Mouse (Mus musculus): ENCODE results near the gene Aicda. TPM values are rescaled to one million over a fixed set of nuclear protein-coding genes. Genes with fewer than 3 reads are reported as not detected.
"Not testable (repeated sequence)": the region's sequence is repeated elsewhere in the genome, so short reads cannot be mapped to it uniquely, and the experiment has no call there.

Gene Aicda
- polyA plus RNA-seq, 1 experiment from 2014 or later, result 0.12 TPM

GRCm38 (mm10) chr6:122556959-122557561 is 3.5 kb downstream of the Aicda start:
- peak overlapping the region; percentile 50 for H3K4me2 ChIP-seq
- no peak for ATAC-seq
- 0 out of 2 replicates have a peak overlapping the region, but pooled peaks have one; percentile 10 for H3K4me3 ChIP-seq
- H3K27me3 ChIP-seq, result peaks cover 9% of the 10 kb centered on the region; the same call in 1 of the 2 replicates
- H3K4me1 ChIP-seq, result 0 out of 2 replicates have a peak, but pooled peaks cover under 1% of the 10 kb centered on the region
- H3K27ac ChIP-seq, result no peak overlapping the region
- H3K36me3 ChIP-seq (ENCODE audit: poor library complexity, severe bottlenecking), result no peaks in the 10 kb centered on the region
- no peaks in the 10 kb centered on the region for H3K9me3 ChIP-seq (replicated peaks)
- WGBS, result 25% methylated on average over 15 of the region's 15 CpGs
- no peak overlapping the region for H3K9ac ChIP-seq

- Histone ChIP-seq H3K4me2 (peak overlapping the region; percentile 48), H3K9me3 (replicated peaks) (no peaks in the 10 kb centered on the region), H3K27me3 (peaks cover 7% of the 10 kb centered on the region; the same call in 1 of the 2 replicates), H3K36me3 (ENCODE audit: poor library complexity, severe bottlenecking) (no peaks in the 10 kb centered on the region), H3K27ac (no peak overlapping the region), H3K9ac (no peak overlapping the region), H3K4me1 (peaks cover 7% of the 10 kb centered on the region; the same call in 1 of the 2 replicates), H3K4me3 (peak overlapping the region; percentile 10; the same call in 1 of the 2 replicates)
- 7% methylated on average over 17 of the region's 17 CpGs for WGBS
- ATAC-seq, result peak; percentile 46
These were observed 6.8 kb downstream of the Aicda start for GRCm38 (mm10) chr6:122560427-122560826.

GRCm38 (mm10) chr6:122561005-122561404 is 7.4 kb downstream of the Aicda start:
- H3K36me3 ChIP-seq (ENCODE audit: poor library complexity, severe bottlenecking), result no peaks in the 10 kb centered on the region
- H3K4me3 ChIP-seq, result no peak overlapping the region
- peak; percentile 50 for ATAC-seq
- peaks cover 7% of the 10 kb centered on the region; the same call in 1 of the 2 replicates for H3K4me1 ChIP-seq
- no peaks in the 10 kb centered on the region for H3K9me3 ChIP-seq (replicated peaks)
- H3K27ac ChIP-seq, result no peak overlapping the region
- no peak overlapping the region for H3K4me2 ChIP-seq
- H3K9ac ChIP-seq, result no peak overlapping the region
- 0 out of 2 replicates have a peak, but pooled peaks cover 3% of the 10 kb centered on the region for H3K27me3 ChIP-seq
- 84% methylated on average over 20 of the region's 20 CpGs for WGBS

GRCm38 (mm10) chr6:122562463-122562862 is 8.9 kb downstream of the Aicda start:
- no peak overlapping the region for H3K27ac ChIP-seq
- under 1% methylated on average over 6 of the region's 6 CpGs for WGBS
- no peak overlapping the region for H3K9ac ChIP-seq
- peak; percentile 52 for ATAC-seq
- H3K36me3 ChIP-seq (ENCODE audit: poor library complexity, severe bottlenecking), result no peaks in the 10 kb centered on the region
- H3K4me2 ChIP-seq, result peak overlapping the region; percentile 46
- 0 out of 2 replicates have a peak, but pooled peaks cover 3% of the 10 kb centered on the region for H3K27me3 ChIP-seq
- no peaks in the 10 kb centered on the region for H3K9me3 ChIP-seq (replicated peaks)
- peak overlapping the region; percentile 14 for H3K4me3 ChIP-seq
- peaks cover 7% of the 10 kb centered on the region; the same call in 1 of the 2 replicates for H3K4me1 ChIP-seq

GRCm38 (mm10) chr6:122565070-122565784 is 11.6 kb downstream of the Aicda start:
- no peak for ATAC-seq
- Histone ChIP-seq H3K4me2 (no peak overlapping the region), H3K36me3 (ENCODE audit: poor library complexity, severe bottlenecking) (no peaks in the 10 kb centered on the region), H3K9me3 (replicated peaks) (no peaks in the 10 kb centered on the region), H3K9ac (no peak overlapping the region), H3K27me3 (0 out of 2 replicates have a peak, but pooled peaks cover 3% of the 10 kb centered on the region), H3K4me1 (peaks cover 7% of the 10 kb centered on the region; the same call in 1 of the 2 replicates), H3K27ac (no peak overlapping the region), H3K4me3 (no peak overlapping the region)
- 95% methylated on average over 9 of the region's 9 CpGs for WGBS

GRCm38 (mm10) chr6:122569113-122569512 is 15.5 kb downstream of the Aicda start:
- H3K9ac ChIP-seq, result no peak overlapping the region
- no peak for ATAC-seq
- no peaks in the 10 kb centered on the region for H3K27me3 ChIP-seq
- no peak overlapping the region for H3K4me2 ChIP-seq
- WGBS, result 66% methylated on average over 5 of the region's 5 CpGs
- H3K36me3 ChIP-seq (ENCODE audit: poor library complexity, severe bottlenecking), result no peaks in the 10 kb centered on the region
- H3K4me3 ChIP-seq, result no peak overlapping the region
- H3K27ac ChIP-seq, result no peak overlapping the region
- H3K4me1 ChIP-seq, result no peaks in the 10 kb centered on the region
- no peaks in the 10 kb centered on the region for H3K9me3 ChIP-seq (replicated peaks)

GRCm38 (mm10) chr6:122569762-122570161 is 16.2 kb downstream of the Aicda start:
- no peaks in the 10 kb centered on the region for H3K27me3 ChIP-seq
- no peak overlapping the region for H3K4me2 ChIP-seq
- H3K36me3 ChIP-seq (ENCODE audit: poor library complexity, severe bottlenecking), result no peaks in the 10 kb centered on the region
- 65% methylated on average over 1 of the region's 1 CpGs for WGBS
- ATAC-seq, result 0 out of 2 replicates have a peak, but pooled peaks have one; percentile 10
- H3K9ac ChIP-seq, result no peak overlapping the region
- H3K4me3 ChIP-seq, result no peak overlapping the region
- H3K27ac ChIP-seq, result no peak overlapping the region
- H3K4me1 ChIP-seq, result no peaks in the 10 kb centered on the region
- H3K9me3 ChIP-seq (replicated peaks), result no peaks in the 10 kb centered on the region

GRCm38 (mm10) chr6:122570695-122571616 is 17.4 kb downstream of the Aicda start:
- H3K4me3 ChIP-seq, result no peak overlapping the region
- 73% methylated on average over 8 of the region's 8 CpGs for WGBS
- H3K4me2 ChIP-seq, result no peak overlapping the region
- no peak overlapping the region for H3K27ac ChIP-seq
- H3K9ac ChIP-seq, result no peak overlapping the region
- no peaks in the 10 kb centered on the region for H3K27me3 ChIP-seq
- H3K9me3 ChIP-seq (replicated peaks), result no peaks in the 10 kb centered on the region
- ATAC-seq, result no peak
- no peaks in the 10 kb centered on the region for H3K36me3 ChIP-seq (ENCODE audit: poor library complexity, severe bottlenecking)
- H3K4me1 ChIP-seq, result no peaks in the 10 kb centered on the region

GRCm38 (mm10) chr6:122571617-122571959 is 18.0 kb downstream of the Aicda start:
- H3K9ac ChIP-seq, result no peak overlapping the region
- no peak for ATAC-seq
- H3K4me2 ChIP-seq, result no peak overlapping the region
- WGBS, result 91% methylated on average over 3 of the region's 3 CpGs
- no peak overlapping the region for H3K4me3 ChIP-seq
- no peak overlapping the region for H3K27ac ChIP-seq
- H3K36me3 ChIP-seq (ENCODE audit: poor library complexity, severe bottlenecking), result no peaks in the 10 kb centered on the region
- no peaks in the 10 kb centered on the region for H3K9me3 ChIP-seq (replicated peaks)
- H3K27me3 ChIP-seq, result no peaks in the 10 kb centered on the region
- H3K4me1 ChIP-seq, result no peaks in the 10 kb centered on the region

GRCm38 (mm10) chr6:122575037-122575436 is 21.4 kb downstream of the Aicda start:
- H3K27me3 ChIP-seq; H3K9ac ChIP-seq; H3K4me3 ChIP-seq; H3K9me3 ChIP-seq (replicated peaks); H3K36me3 ChIP-seq (ENCODE audit: poor library complexity, severe bottlenecking); ATAC-seq; H3K4me2 ChIP-seq; H3K4me1 ChIP-seq; H3K27ac ChIP-seq: not testable (repeated sequence)
- 96% methylated on average over 1 of the region's 1 CpGs for WGBS

GRCm38 (mm10) chr6:122577030-122577429 is 23.4 kb downstream of the Aicda start:
- H3K4me2 ChIP-seq, result no peak overlapping the region
- 95% methylated on average over 3 of the region's 3 CpGs for WGBS
- no peak overlapping the region for H3K27ac ChIP-seq
- no peak overlapping the region for H3K4me3 ChIP-seq
- no peaks in the 10 kb centered on the region for H3K27me3 ChIP-seq
- H3K9me3 ChIP-seq (replicated peaks), result no peaks in the 10 kb centered on the region
- no peaks in the 10 kb centered on the region for H3K4me1 ChIP-seq
- no peaks in the 10 kb centered on the region for H3K36me3 ChIP-seq (ENCODE audit: poor library complexity, severe bottlenecking)
- ATAC-seq, result no peak
- no peak overlapping the region for H3K9ac ChIP-seq

GRCm38 (mm10) chr6:122579086-122579485 is 25.5 kb downstream of the Aicda start:
- Histone ChIP-seq H3K9me3 (replicated peaks) (no peaks in the 10 kb centered on the region), H3K4me1 (no peaks in the 10 kb centered on the region), H3K27ac (no peak overlapping the region), H3K4me2 (no peak overlapping the region), H3K27me3 (no peaks in the 10 kb centered on the region), H3K36me3 (ENCODE audit: poor library complexity, severe bottlenecking) (no peaks in the 10 kb centered on the region), H3K4me3 (no peak overlapping the region), H3K9ac (no peak overlapping the region)
- ATAC-seq, result no peak
- 80% methylated on average over 1 of the region's 1 CpGs for WGBS

Measured in forebrain, embryonic 13.5 days (tissue).